Comparison of ENCODE assay signal across 14 mouse cellular contexts in the genomic region with DNA sequence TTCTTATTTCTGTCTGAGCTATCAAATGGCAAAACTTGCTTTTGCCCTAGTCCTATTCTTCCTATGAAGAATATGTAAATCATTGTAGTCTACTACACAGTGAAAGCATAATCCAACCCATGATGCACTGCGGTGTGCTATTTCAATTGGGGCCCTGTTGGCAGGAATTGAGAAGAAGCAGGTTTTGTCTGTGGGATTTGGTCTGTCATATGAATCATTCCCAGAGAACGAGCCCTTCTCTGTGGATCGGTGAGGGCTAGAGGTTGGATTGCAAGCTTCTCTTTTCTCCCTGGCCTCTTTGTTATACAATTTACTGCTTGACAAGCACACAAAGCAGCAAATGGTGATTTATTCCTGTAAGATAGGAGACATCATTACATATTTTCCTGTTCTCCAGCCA.
"Had no signal": no experiment of that assay in that cellular context is flagged by ENCODE, and none has a peak within 500 bp of the region (broad histone marks: within the 10 kb centered on the region; RNA-seq: fewer than 3 reads in every experiment).

No protein-coding gene starts in this region.

- H3K4me3 ChIP-seq: left cerebral cortex, adult 2 months; liver, embryonic 13.5 days; neural tube, embryonic 12.5 days had no signal

- H3K27ac ChIP-seq: left cerebral cortex, adult 2 months; liver, embryonic 13.5 days; neural tube, embryonic 12.5 days had no signal

- DNase-seq: kidney, adult 9 months; kidney, postnatal 14 days; kidney, postnatal 4 days; layer of hippocampus, postnatal 36 days; liver, embryonic 13.5 days; lung, adult 2 months; lung, postnatal 14 days; lung, postnatal 4 days; midbrain, embryonic 14.5 days; thymus, adult 2 months; thymus, postnatal 14 days; thymus, postnatal 4 days had no signal
